Mouse (Mus musculus): Measurements from ENCODE around the gene Slc2a13.

DNA sequence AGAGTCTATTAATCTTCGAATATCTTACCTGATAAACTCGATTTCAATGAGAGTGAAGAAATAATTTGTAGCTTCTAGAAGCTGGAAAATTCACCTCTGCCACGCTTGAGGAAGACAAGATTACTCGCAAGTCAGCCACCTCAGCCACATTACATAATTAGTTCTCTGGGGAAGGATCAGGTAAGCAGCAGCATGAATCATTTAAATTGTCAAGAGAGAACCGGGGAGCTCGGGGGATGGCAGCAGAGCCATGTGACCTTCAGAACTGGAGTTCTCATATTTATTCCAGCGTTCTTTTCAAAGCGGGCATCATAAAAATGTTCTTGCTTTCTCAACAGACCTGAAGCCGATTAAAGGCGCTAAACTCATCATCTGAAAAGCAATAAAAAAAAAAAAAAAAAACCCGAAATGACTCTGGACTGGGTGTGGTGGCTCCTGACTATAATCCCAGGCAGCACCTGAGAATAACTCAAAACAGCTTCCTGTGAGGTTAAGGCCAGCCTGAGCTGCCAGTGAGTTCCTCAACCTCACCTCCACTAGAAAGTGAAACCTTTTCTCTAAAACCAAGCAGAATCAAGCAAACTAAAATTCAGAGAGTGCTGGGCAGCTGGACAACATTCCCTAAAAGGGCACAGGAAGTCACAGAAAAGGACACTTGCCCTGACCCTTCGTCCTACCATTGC lies 24.3 kb downstream of the Slc2a13 start:
- TF ChIP-seq CTCF (IDR thresholded peaks at IDR 0.05; ENCODE audit: insufficient read depth, low read length) (no peak), POLR2A (IDR thresholded peaks at IDR 0.05; ENCODE audit: borderline replicate concordance, extremely low read depth, low read depth, low read length) (no peak)
